In genomic region chr3:116614295-116614892, GRCm38 (mm10) we compare ENCODE assay signal across 8 mouse cellular contexts. TPM values are rescaled to one million over a fixed set of nuclear protein-coding genes. Genes with fewer than 3 reads are reported as not detected.
DNase-seq lines count a peak whose midpoint lies in the region; ATAC-seq and TF ChIP-seq lines count a peak whose summit lies in the region.

Gene Trmt13 (minus strand): TSS chr3:116614587.

- DNase-seq in kidney, postnatal 0 days (ENCODE audit: low spot score): no peak
- DNase-seq in kidney, postnatal 10 days: no peak
- peak; percentile 79 for DNase-seq in brain, adult 2 months (ENCODE audit: low read depth, low spot score)
- no peak for DNase-seq in limb, embryonic 11.5 days (ENCODE audit: low spot score)
- peak; percentile 11 for DNase-seq in midbrain, embryonic 14.5 days
- DNase-seq in spleen, postnatal 36 days (ENCODE audit: low spot score in 2 of 2): no peak
- DNase-seq in right cerebral cortex, postnatal 36 days (ENCODE audit: low spot score in 2 of 2): no peak

- H3K4me2 ChIP-seq in kidney, postnatal 0 days (ENCODE audit: low read length): no peak within 1 kb of the TSS
- H3K4me2 ChIP-seq in hindbrain, embryonic 13.5 days: no peak within 1 kb of the TSS
- no peak within 1 kb of the TSS for H3K4me2 ChIP-seq in limb, embryonic 11.5 days (ENCODE audit: low read depth, severe bottlenecking)
- no peak within 1 kb of the TSS for H3K4me2 ChIP-seq in midbrain, embryonic 14.5 days (ENCODE audit: low read length)

- H3K9me3 ChIP-seq in kidney, postnatal 0 days (replicated peaks; ENCODE audit: low read length): no peaks in the 10 kb centered on the region
- H3K9me3 ChIP-seq in hindbrain, embryonic 13.5 days: no peaks in the 10 kb centered on the region
- no peaks in the 10 kb centered on the region for H3K9me3 ChIP-seq in limb, embryonic 11.5 days (ENCODE audit: control insufficient read depth, low read length)
- H3K9me3 ChIP-seq in midbrain, embryonic 14.5 days (ENCODE audit: control insufficient read depth, low read length): no peaks in the 10 kb centered on the region

- WGBS in kidney, postnatal 0 days: 82% methylated on average over 10 of the region's 10 CpGs
- 84% methylated on average over 10 of the region's 10 CpGs for WGBS in hindbrain, embryonic 13.5 days
- WGBS in limb, embryonic 11.5 days: 92% methylated on average over 10 of the region's 10 CpGs
- 89% methylated on average over 10 of the region's 10 CpGs for WGBS in midbrain, embryonic 14.5 days

- ATAC-seq in kidney, postnatal 0 days (replicated peaks; ENCODE audit: low FRiP score, low read depth): no peak
- ATAC-seq in hindbrain, embryonic 13.5 days (ENCODE audit: low FRiP score): no peak
- no peak for ATAC-seq in limb, embryonic 11.5 days (ENCODE audit: insufficient number of reproducible peaks, low FRiP score, low TSS enrichment, low read depth)
- no peak for ATAC-seq in midbrain, embryonic 14.5 days (ENCODE audit: low FRiP score, low TSS enrichment)

- H3K4me3 ChIP-seq in kidney, postnatal 0 days (replicated peaks; ENCODE audit: low read depth, low read length): no peak within 1 kb of the TSS
- no peak within 1 kb of the TSS for H3K4me3 ChIP-seq in hindbrain, embryonic 13.5 days
- H3K4me3 ChIP-seq in limb, embryonic 11.5 days (ENCODE audit: low read depth, low read length): no peak within 1 kb of the TSS
- no peak within 1 kb of the TSS for H3K4me3 ChIP-seq in midbrain, embryonic 14.5 days (replicated peaks; ENCODE audit: low read depth, low read length)

- no peaks in the 10 kb centered on the region for H3K27me3 ChIP-seq in kidney, postnatal 0 days (ENCODE audit: insufficient read depth, low read length)
- no peaks in the 10 kb centered on the region for H3K27me3 ChIP-seq in hindbrain, embryonic 13.5 days
- H3K27me3 ChIP-seq in limb, embryonic 11.5 days (ENCODE audit: control insufficient read depth, insufficient read depth, low read length): no peaks in the 10 kb centered on the region
- no peaks in the 10 kb centered on the region for H3K27me3 ChIP-seq in midbrain, embryonic 14.5 days (ENCODE audit: control insufficient read depth, insufficient read depth, low read length)

- H3K4me1 ChIP-seq in kidney, postnatal 0 days (replicated peaks; ENCODE audit: insufficient read depth, low read length): no peaks in the 10 kb centered on the region
- H3K4me1 ChIP-seq in hindbrain, embryonic 13.5 days (replicated peaks): no peaks in the 10 kb centered on the region
- no peaks in the 10 kb centered on the region for H3K4me1 ChIP-seq in limb, embryonic 11.5 days (ENCODE audit: control insufficient read depth, insufficient read depth, low read length)
- H3K4me1 ChIP-seq in midbrain, embryonic 14.5 days (ENCODE audit: control insufficient read depth, insufficient read depth, low read length): no peaks in the 10 kb centered on the region

- TF ChIP-seq CTCF in kidney, postnatal 0 days (IDR thresholded peaks at IDR 0.05; ENCODE audit: low read depth): no peak

- H3K36me3 ChIP-seq in kidney, postnatal 0 days (ENCODE audit: insufficient read depth, low read length): peaks cover 13% of the 10 kb centered on the region; the same call in 1 of the 2 replicates
- H3K36me3 ChIP-seq in hindbrain, embryonic 13.5 days: peaks cover 55% of the 10 kb centered on the region
- H3K36me3 ChIP-seq in limb, embryonic 11.5 days (ENCODE audit: control insufficient read depth, insufficient read depth, low read length): peaks cover 11% of the 10 kb centered on the region; the same call in 1 of the 2 replicates
- peaks cover 45% of the 10 kb centered on the region for H3K36me3 ChIP-seq in midbrain, embryonic 14.5 days (ENCODE audit: control insufficient read depth, insufficient read depth, low read length)

- H3K9ac ChIP-seq in kidney, postnatal 0 days (ENCODE audit: low read depth, low read length): no peak within 1 kb of the TSS
- H3K9ac ChIP-seq in hindbrain, embryonic 13.5 days: no peak within 1 kb of the TSS
- H3K9ac ChIP-seq in limb, embryonic 11.5 days (ENCODE audit: low read length): no peak within 1 kb of the TSS
- no peak within 1 kb of the TSS for H3K9ac ChIP-seq in midbrain, embryonic 14.5 days (replicated peaks; ENCODE audit: low read length)

- no peak within 1 kb of the TSS for H3K27ac ChIP-seq in kidney, postnatal 0 days
- H3K27ac ChIP-seq in hindbrain, embryonic 13.5 days: no peak within 1 kb of the TSS
- no peak within 1 kb of the TSS for H3K27ac ChIP-seq in limb, embryonic 11.5 days (replicated peaks; ENCODE audit: low read depth, low read length)
- H3K27ac ChIP-seq in midbrain, embryonic 14.5 days (replicated peaks; ENCODE audit: low read depth, low read length): no peak within 1 kb of the TSS

RNA-seq across cellular contexts. Expression of gene Trmt13, which starts in this region (rescaled TPM):
- polyA plus RNA-seq in kidney, postnatal 0 days (2015; fragmentation: Nextera tagmentation; extraction: Ambion mirVana): 15.9 and 18.5 TPM in 2 replicates
- 29.8 and 30.3 TPM in 2 replicates for polyA plus RNA-seq in hindbrain, embryonic 13.5 days (2015; fragmentation: Nextera tagmentation; extraction: Ambion mirVana)
- 26.2 and 33.8 TPM in 2 replicates for polyA plus RNA-seq in limb, embryonic 11.5 days (2014; fragmentation: Nextera tagmentation; extraction: Ambion mirVana)
- 22.9 and 26.1 TPM in 2 replicates for polyA plus RNA-seq in midbrain, embryonic 14.5 days (2014; fragmentation: Nextera tagmentation; extraction: Ambion mirVana)

Comparison
In these comparisons a context has a peak if more than half of its experiments do, and no peak if none do; other contexts are left out.
1. DNase-seq: peak in brain, adult 2 months (single experiment) and midbrain, embryonic 14.5 days (single experiment); none in kidney, postnatal 0 days (single experiment), kidney, postnatal 10 days (single experiment), limb, embryonic 11.5 days (single experiment), spleen, postnatal 36 days (0 of 2) and right cerebral cortex, postnatal 36 days (0 of 2).